Mouse (Mus musculus) erythroblast, embryonic 14.5 days (primary cell): ENCODE results near the gene Ifi27l2a. TPM values are rescaled to one million over a fixed set of nuclear protein-coding genes. Genes with fewer than 3 reads are reported as not detected.
"Not testable (repeated sequence)": the region's sequence is repeated elsewhere in the genome, so short reads cannot be mapped to it uniquely, and the experiment has no call there.

Source experiments
- H3K27me3 ChIP-seq: 2 replicates; pipeline ENCODE4 v1.6.1; 2012; ENCODE audit warnings: inconsistent platforms; ENCODE audit not compliant: control insufficient read depth
- H3K36me3 ChIP-seq: 2 replicates; pipeline ENCODE4 v1.6.1; 2012; ENCODE audit warnings: mild to moderate bottlenecking, inconsistent platforms; ENCODE audit not compliant: control insufficient read depth
- H3K4me1 ChIP-seq: 2 replicates; pipeline ENCODE4 v1.6.1; 2012; ENCODE audit warnings: inconsistent platforms; ENCODE audit not compliant: control insufficient read depth
- H3K4me3 ChIP-seq: replicated peaks from 2 replicates; pipeline ENCODE3; 2012; ENCODE audit warnings: moderate library complexity, mild to moderate bottlenecking, inconsistent platforms
- H3K9me3 ChIP-seq: 2 replicates; pipeline ENCODE4 v1.6.1; 2012; ENCODE audit warnings: low read length, inconsistent platforms, mixed read lengths; ENCODE audit not compliant: control insufficient read depth
- GATA1 ChIP-seq: IDR thresholded peaks from 2 replicates; pipeline ENCODE4 v1.6.1; 2012; ENCODE audit warnings: low read length, inconsistent platforms, mixed read lengths
- TAL1 ChIP-seq: IDR thresholded peaks from 3 replicates; pipeline ENCODE4 v1.6.1; 2012; ENCODE audit warnings: low read length, inconsistent platforms, mixed read lengths
- polyA plus RNA-seq: library from polyadenylated mRNA; stranded (reverse); fragments of >175 nt; gene quantifications from 2 replicates; pipeline ENCODE4 v1.2.3, GENCODE M21; 2012

Ifi27l2a gene
- 0.15 TPM in 1 of 2 replicates, not detected in the other for polyA plus RNA-seq

GRCm38 (mm10) chr12:103443524-103443923 is at the start of gene Ifi27l2a:
TSS of gene Ifi27l2a (minus strand) at chr12:103443680.
- no peak within 1 kb of the TSS for H3K4me3 ChIP-seq
- no peaks in the 10 kb centered on the region for H3K4me1 ChIP-seq
- H3K9me3 ChIP-seq: no peaks in the 10 kb centered on the region
- H3K27me3 ChIP-seq: no peaks in the 10 kb centered on the region
- no peaks in the 10 kb centered on the region for H3K36me3 ChIP-seq
- TF ChIP-seq TAL1: no peak
- TF ChIP-seq GATA1: no peak

- Histone ChIP-seq H3K36me3 (no peaks in the 10 kb centered on the region), H3K4me1 (no peaks in the 10 kb centered on the region), H3K4me3 (no peak overlapping the region), H3K9me3 (no peaks in the 10 kb centered on the region), H3K27me3 (no peaks in the 10 kb centered on the region)
- TF ChIP-seq TAL1 (no peak), GATA1 (no peak)
These were observed 49.3 kb upstream of the Ifi27l2a start for GRCm38 (mm10) chr12:103492767-103493166.

- Histone ChIP-seq H3K4me3 (no peak overlapping the region), H3K9me3 (no peaks in the 10 kb centered on the region), H3K27me3 (no peaks in the 10 kb centered on the region), H3K36me3 (no peaks in the 10 kb centered on the region), H3K4me1 (no peaks in the 10 kb centered on the region)
- TF ChIP-seq GATA1 (no peak), TAL1 (no peak)
These were observed 47.7 kb upstream of the Ifi27l2a start for GRCm38 (mm10) chr12:103491091-103491730.

GRCm38 (mm10) chr12:103487750-103488149 is 44.3 kb upstream of the Ifi27l2a start:
- H3K9me3 ChIP-seq: no peaks in the 10 kb centered on the region
- H3K36me3 ChIP-seq: no peaks in the 10 kb centered on the region
- H3K27me3 ChIP-seq: no peaks in the 10 kb centered on the region
- no peak overlapping the region for H3K4me3 ChIP-seq
- H3K4me1 ChIP-seq: no peaks in the 10 kb centered on the region
- TF ChIP-seq TAL1 (no peak), GATA1 (no peak)

GRCm38 (mm10) chr12:103487276-103487675 is 43.8 kb upstream of the Ifi27l2a start:
- Histone ChIP-seq H3K9me3 (no peaks in the 10 kb centered on the region), H3K4me1 (no peaks in the 10 kb centered on the region), H3K4me3 (no peak overlapping the region), H3K27me3 (no peaks in the 10 kb centered on the region), H3K36me3 (no peaks in the 10 kb centered on the region)
- TF ChIP-seq TAL1 (no peak), GATA1 (no peak)

- no peak for TF ChIP-seq TAL1
- TF ChIP-seq GATA1: no peak
- H3K27me3 ChIP-seq: no peaks in the 10 kb centered on the region
- no peak overlapping the region for H3K4me3 ChIP-seq
- no peaks in the 10 kb centered on the region for H3K9me3 ChIP-seq
- no peaks in the 10 kb centered on the region for H3K4me1 ChIP-seq
- H3K36me3 ChIP-seq: no peaks in the 10 kb centered on the region
These were observed 43.2 kb upstream of the Ifi27l2a start for GRCm38 (mm10) chr12:103486726-103487125.

GRCm38 (mm10) chr12:103484200-103484972 is 40.9 kb upstream of the Ifi27l2a start:
- H3K36me3 ChIP-seq, H3K4me1 ChIP-seq, H3K27me3 ChIP-seq: not testable (repeated sequence)

GRCm38 (mm10) chr12:103482781-103483180 is 39.3 kb upstream of the Ifi27l2a start:
- H3K4me1 ChIP-seq: no peaks in the 10 kb centered on the region
- no peak overlapping the region for H3K4me3 ChIP-seq
- no peaks in the 10 kb centered on the region for H3K36me3 ChIP-seq
- no peak for TF ChIP-seq GATA1
- no peak for TF ChIP-seq TAL1
- no peaks in the 10 kb centered on the region for H3K27me3 ChIP-seq
- no peaks in the 10 kb centered on the region for H3K9me3 ChIP-seq

More at GRCm38 (mm10) chr12:103484200-103484972, 40.9 kb upstream of the Ifi27l2a start:
- H3K4me3 ChIP-seq, H3K9me3 ChIP-seq: not testable (repeated sequence)

GRCm38 (mm10) chr12:103481671-103482070 is 38.2 kb upstream of the Ifi27l2a start:
- TF ChIP-seq TAL1 (no peak), GATA1 (no peak)

More at GRCm38 (mm10) chr12:103481671-103482070, 38.2 kb upstream of the Ifi27l2a start:
- Histone ChIP-seq H3K27me3 (no peaks in the 10 kb centered on the region), H3K9me3 (no peaks in the 10 kb centered on the region), H3K4me1 (no peaks in the 10 kb centered on the region), H3K4me3 (no peak overlapping the region), H3K36me3 (no peaks in the 10 kb centered on the region)
